Mouse (Mus musculus) myocyte (in vitro differentiated cells): Measurements from ENCODE around the gene Zfp335. TPM values are rescaled to one million over a fixed set of nuclear protein-coding genes. Genes with fewer than 3 reads are reported as not detected.

Source experiments
- H3K27me3 ChIP-seq: one replicate; pipeline ENCODE4 v1.6.1; 2011; ENCODE audit not compliant: control insufficient read depth, insufficient read depth, insufficient read length
- H3K36me3 ChIP-seq: one replicate; pipeline ENCODE4 v1.6.1; 2011; ENCODE audit not compliant: control insufficient read depth, insufficient read depth
- H3K4me2 ChIP-seq: one replicate; pipeline ENCODE4 v1.6.1; 2011; ENCODE audit warnings: low read depth, control low read depth
- H3K4me3 ChIP-seq: one replicate; pipeline ENCODE4 v1.5.1; 2011; ENCODE audit warnings: mild to moderate bottlenecking, control low read depth, moderate library complexity
- H3K79me2 ChIP-seq: one replicate; pipeline ENCODE4 v1.6.1; 2011; ENCODE audit not compliant: control insufficient read depth, insufficient read depth
- H3ac ChIP-seq: one replicate; pipeline ENCODE4 v1.6.1; 2011; ENCODE audit not compliant: control insufficient read depth, insufficient read length
- CEBPB ChIP-seq: IDR thresholded peaks from 2 replicates; pipeline ENCODE4 v1.6.1; 2011; ENCODE audit warnings: mild to moderate bottlenecking, moderate library complexity; ENCODE audit not compliant: poor library complexity, insufficient read depth, severe bottlenecking
- E2F4 ChIP-seq: IDR thresholded peaks from one replicate; pipeline ENCODE4 v1.6.1; 2011; ENCODE audit warnings: mild to moderate bottlenecking, control low read depth, moderate library complexity; ENCODE audit not compliant: insufficient read depth
- MAX ChIP-seq: IDR thresholded peaks from one replicate; pipeline ENCODE4 v1.6.1; 2011; ENCODE audit warnings: low read depth, mild to moderate bottlenecking, control low read depth
- MYOD1 ChIP-seq, 3 experiments: IDR thresholded peaks; one replicate each; pipeline ENCODE4 v1.6.1; 2011; ENCODE audit warnings: control low read depth in 2 of 3, low read depth in 2 of 3, mild to moderate bottlenecking in 2 of 3, moderate library complexity in 1 of 3; ENCODE audit not compliant: insufficient read length in 2 of 3, control insufficient read depth in 1 of 3
- MYOG ChIP-seq, 3 experiments: IDR thresholded peaks; one replicate each; pipeline ENCODE4 v1.6.1; 2011; ENCODE audit warnings: control low read depth in 2 of 3, low read depth in 2 of 3, mild to moderate bottlenecking in 2 of 3; ENCODE audit not compliant: insufficient read length in 2 of 3, control insufficient read depth in 1 of 3, insufficient read depth in 1 of 3
- POLR2A ChIP-seq: IDR thresholded peaks from one replicate; pipeline ENCODE4 v1.6.1; 2011; ENCODE audit warnings: low read depth, mild to moderate bottlenecking, control low read depth, moderate library complexity; ENCODE audit not compliant: insufficient read length
- POLR2AphosphoS2 ChIP-seq: IDR thresholded peaks from one replicate; pipeline ENCODE4 v1.6.1; 2011; ENCODE audit warnings: low read depth, control low read depth; ENCODE audit not compliant: insufficient read length
- REST ChIP-seq: IDR thresholded peaks from one replicate; pipeline ENCODE4 v1.6.1; 2011; ENCODE audit warnings: mild to moderate bottlenecking, control low read depth, moderate library complexity; ENCODE audit not compliant: insufficient read depth, insufficient read length
- SRF ChIP-seq: IDR thresholded peaks from one replicate; pipeline ENCODE4 v1.6.1; 2011; ENCODE audit warnings: low read depth; ENCODE audit not compliant: control insufficient read depth, insufficient read length
- TCF12 ChIP-seq: IDR thresholded peaks from one replicate; pipeline ENCODE4 v1.6.1; 2011; ENCODE audit warnings: mild to moderate bottlenecking, control low read depth; ENCODE audit not compliant: poor library complexity, insufficient read depth, severe bottlenecking
- TCF3 ChIP-seq: IDR thresholded peaks from one replicate; pipeline ENCODE4 v1.6.1; 2011; ENCODE audit warnings: low read depth, control low read depth; ENCODE audit not compliant: insufficient read length
- USF1 ChIP-seq: IDR thresholded peaks from one replicate; pipeline ENCODE4 v1.6.1; 2011; ENCODE audit warnings: low read depth, mild to moderate bottlenecking, control low read depth, moderate library complexity
- polyA plus RNA-seq: library from polyadenylated mRNA; unstranded; fragments of >200 nt; fragmentation: generic; extraction: Trizol; gene quantifications from one replicate; pipeline ENCODE4 v1.2.1, GENCODE M21; 2012; ENCODE audit warnings: missing spikeins

Gene Zfp335
- polyA plus RNA-seq, 1 experiment, result 11.1 TPM

GRCm38 (mm10) chr2:164955725-164956124 is 44.2 kb upstream of the Zfp335 start:
- Histone ChIP-seq H3K4me2 (no peak overlapping the region), H3K27me3 (no peaks in the 10 kb centered on the region), H3K79me2 (no peaks in the 10 kb centered on the region), H3K36me3 (no peaks in the 10 kb centered on the region), H3ac (no peak overlapping the region), H3K4me3 (no peak overlapping the region)
- TF ChIP-seq MYOG (IDR thresholded peaks at IDR 0.05; ENCODE audit: control insufficient read depth in 1 of 3, insufficient read depth in 1 of 3, insufficient read length in 2 of 3, low read depth in 2 of 3) (no peak), TCF3 (no peak), POLR2A (no peak), MYOD1 (IDR thresholded peaks at IDR 0.05; ENCODE audit: control insufficient read depth in 1 of 3, insufficient read length in 2 of 3, low read depth in 2 of 3) (no peak), SRF (no peak), CEBPB (no peak), TCF12 (no peak), USF1 (no peak), REST (no peak), POLR2AphosphoS2 (no peak), E2F4 (no peak), MAX (no peak)

DNA sequence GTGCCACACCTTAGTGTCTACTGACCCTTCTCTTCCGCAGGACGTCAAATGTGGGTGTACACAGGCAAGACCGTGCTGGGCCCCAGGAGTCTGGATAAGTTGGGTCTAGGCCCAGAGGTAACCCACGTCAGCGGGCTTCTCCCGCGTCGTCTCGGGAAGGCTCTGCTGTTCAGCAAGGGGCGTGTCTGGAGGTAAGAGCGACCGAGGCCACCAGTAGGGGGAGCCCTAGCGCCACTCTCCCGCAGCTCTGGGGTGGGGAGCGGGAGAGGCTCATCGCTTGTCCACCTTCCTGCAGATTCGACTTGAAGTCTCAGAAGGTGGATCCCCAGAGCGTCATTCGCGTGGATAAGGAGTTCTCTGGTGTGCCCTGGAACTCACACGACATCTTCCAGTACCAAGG is 41.7 kb upstream of the Zfp335 start:
- H3K79me2 ChIP-seq, result no peaks in the 10 kb centered on the region
- no peak overlapping the region for H3K4me2 ChIP-seq
- no peak overlapping the region for H3ac ChIP-seq
- no peak overlapping the region for H3K4me3 ChIP-seq
- H3K36me3 ChIP-seq, result no peaks in the 10 kb centered on the region
- no peak for TF ChIP-seq SRF
- TF ChIP-seq POLR2AphosphoS2, result no peak
- no peak for TF ChIP-seq POLR2A
- no peak for TF ChIP-seq CEBPB
- TF ChIP-seq MYOG (IDR thresholded peaks at IDR 0.05; ENCODE audit: control insufficient read depth in 1 of 3, insufficient read depth in 1 of 3, insufficient read length in 2 of 3, low read depth in 2 of 3), result no peak
- peaks cover 21% of the 10 kb centered on the region for H3K27me3 ChIP-seq

GRCm38 (mm10) chr2:164952448-164952847 is 40.9 kb upstream of the Zfp335 start:
- Histone ChIP-seq H3ac (no peak overlapping the region), H3K4me2 (no peak overlapping the region), H3K79me2 (no peaks in the 10 kb centered on the region), H3K36me3 (no peaks in the 10 kb centered on the region), H3K4me3 (no peak overlapping the region), H3K27me3 (peaks cover 23% of the 10 kb centered on the region)
- TF ChIP-seq TCF3 (no peak), E2F4 (no peak), MYOD1 (IDR thresholded peaks at IDR 0.05; ENCODE audit: control insufficient read depth in 1 of 3, insufficient read length in 2 of 3, low read depth in 2 of 3) (no peak), MYOG (IDR thresholded peaks at IDR 0.05; ENCODE audit: control insufficient read depth in 1 of 3, insufficient read depth in 1 of 3, insufficient read length in 2 of 3, low read depth in 2 of 3) (no peak), POLR2A (no peak), SRF (no peak), POLR2AphosphoS2 (no peak), CEBPB (no peak), REST (no peak), TCF12 (no peak)

- Histone ChIP-seq H3K4me3 (no peak overlapping the region), H3ac (no peak overlapping the region), H3K4me2 (no peak overlapping the region), H3K79me2 (no peaks in the 10 kb centered on the region), H3K27me3 (peaks cover 23% of the 10 kb centered on the region), H3K36me3 (no peaks in the 10 kb centered on the region)
- no peak for TF ChIP-seq POLR2A
- no peak for TF ChIP-seq REST
- no peak for TF ChIP-seq MYOD1 (IDR thresholded peaks at IDR 0.05; ENCODE audit: control insufficient read depth in 1 of 3, insufficient read length in 2 of 3, low read depth in 2 of 3)
- no peak for TF ChIP-seq MYOG (IDR thresholded peaks at IDR 0.05; ENCODE audit: control insufficient read depth in 1 of 3, insufficient read depth in 1 of 3, insufficient read length in 2 of 3, low read depth in 2 of 3)
- TF ChIP-seq POLR2AphosphoS2, result no peak
- TF ChIP-seq SRF, result no peak
Observed at GRCm38 (mm10) chr2:164951745-164952144, 40.2 kb upstream of the Zfp335 start.

- Histone ChIP-seq H3ac (no peak overlapping the region), H3K4me3 (no peak overlapping the region), H3K36me3 (no peaks in the 10 kb centered on the region), H3K79me2 (no peaks in the 10 kb centered on the region), H3K27me3 (peaks cover 23% of the 10 kb centered on the region), H3K4me2 (no peak overlapping the region)
- TF ChIP-seq TCF12 (no peak), MYOG (IDR thresholded peaks at IDR 0.05; ENCODE audit: control insufficient read depth in 1 of 3, insufficient read depth in 1 of 3, insufficient read length in 2 of 3, low read depth in 2 of 3) (no peak), MYOD1 (IDR thresholded peaks at IDR 0.05; ENCODE audit: control insufficient read depth in 1 of 3, insufficient read length in 2 of 3, low read depth in 2 of 3) (no peak), CEBPB (no peak), TCF3 (no peak), SRF (no peak)
Observed at GRCm38 (mm10) chr2:164950501-164950900, 38.9 kb upstream of the Zfp335 start.
